Mouse (Mus musculus): ENCODE measurements at regions not wholly inside any gene's neighbourhood (a gene's known extent, or its start where the extent isn't known, plus 50 kb on each side); places are given as distances from the start of the nearest gene placed in this dataset.

DNA sequence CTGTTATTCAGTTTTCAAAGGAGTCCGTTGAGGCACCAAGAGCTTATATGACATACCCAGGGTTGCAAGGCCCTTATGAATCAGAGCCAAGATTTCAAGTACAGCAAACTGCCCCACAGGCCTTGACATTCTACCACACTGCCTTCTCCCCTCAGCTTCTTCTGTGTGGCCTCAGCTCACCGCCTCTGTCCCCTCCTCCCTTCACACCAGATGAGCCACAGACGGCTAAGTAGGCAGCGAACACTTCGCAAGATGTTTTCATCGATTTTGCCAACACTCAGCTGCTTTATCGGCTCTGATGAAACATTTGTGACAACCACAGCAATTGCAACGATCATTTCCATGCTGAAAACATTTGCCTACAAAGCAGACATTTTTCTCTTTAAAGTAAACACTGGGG is 556.7 kb downstream of the Insc start:
- Histone ChIP-seq H3K27ac (ENCODE audit: insufficient read depth, low read length) (no peak overlapping the region), H3K4me1 (ENCODE audit: control insufficient read depth, insufficient read depth, low read length) (no peaks in the 10 kb centered on the region), H3K27me3 (ENCODE audit: control insufficient read depth, insufficient read depth, low read length, poor library complexity, severe bottlenecking) (no peaks in the 10 kb centered on the region), H3K9me3 (replicated peaks; ENCODE audit: control insufficient read depth, insufficient read depth, low read length, poor library complexity, severe bottlenecking) (no peaks in the 10 kb centered on the region), H3K9ac (ENCODE audit: low read depth, poor library complexity, severe bottlenecking) (no peak overlapping the region), H3K4me3 (ENCODE audit: low read depth, low read length) (no peak overlapping the region), H3K36me3 (ENCODE audit: control insufficient read depth, insufficient read depth, low read length, poor library complexity, severe bottlenecking) (no peaks in the 10 kb centered on the region)
- TF ChIP-seq CTCF (IDR thresholded peaks at IDR 0.05; ENCODE audit: low read depth, low read length) (no peak), POLR2A (IDR thresholded peaks at IDR 0.05; ENCODE audit: insufficient read depth, low read length) (no peak), EP300 (IDR thresholded peaks at IDR 0.05; ENCODE audit: insufficient read depth, low read depth, low read length) (no peak)

DNA sequence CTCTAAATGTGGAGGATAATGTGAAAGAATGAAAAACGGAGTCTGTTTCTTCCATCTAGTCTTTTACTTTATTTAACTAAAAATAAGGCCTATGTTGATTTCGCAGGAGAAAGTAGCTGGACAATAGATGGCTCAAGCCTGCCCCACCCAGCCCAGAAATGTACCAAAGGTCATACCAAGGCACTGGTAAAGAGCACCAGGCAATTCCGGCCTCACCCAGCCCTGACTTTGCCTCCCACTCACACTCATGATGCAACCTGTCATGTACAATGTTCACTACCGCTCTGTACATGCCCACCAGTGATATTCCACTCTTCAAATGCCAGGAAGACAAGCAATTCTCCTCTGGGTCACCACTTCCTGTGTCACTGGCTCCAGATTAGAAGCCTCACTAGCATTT is 564.9 kb downstream of the Insc start:
- H3K36me3 ChIP-seq (ENCODE audit: control insufficient read depth, insufficient read depth, low read length, poor library complexity, severe bottlenecking), result no peaks in the 10 kb centered on the region
- no peak overlapping the region for H3K9ac ChIP-seq (ENCODE audit: low read depth, poor library complexity, severe bottlenecking)
- no peaks in the 10 kb centered on the region for H3K4me1 ChIP-seq (ENCODE audit: control insufficient read depth, insufficient read depth, low read length)
- H3K27me3 ChIP-seq (ENCODE audit: control insufficient read depth, insufficient read depth, low read length, poor library complexity, severe bottlenecking), result no peaks in the 10 kb centered on the region
- H3K27ac ChIP-seq (ENCODE audit: insufficient read depth, low read length), result no peak overlapping the region
- TF ChIP-seq POLR2A (IDR thresholded peaks at IDR 0.05; ENCODE audit: insufficient read depth, low read length) (no peak), EP300 (IDR thresholded peaks at IDR 0.05; ENCODE audit: insufficient read depth, low read depth, low read length) (no peak), CTCF (IDR thresholded peaks at IDR 0.05; ENCODE audit: low read depth, low read length) (no peak)
- H3K4me3 ChIP-seq (ENCODE audit: low read depth, low read length), result no peak overlapping the region
- no peaks in the 10 kb centered on the region for H3K9me3 ChIP-seq (replicated peaks; ENCODE audit: control insufficient read depth, insufficient read depth, low read length, poor library complexity, severe bottlenecking)

DNA sequence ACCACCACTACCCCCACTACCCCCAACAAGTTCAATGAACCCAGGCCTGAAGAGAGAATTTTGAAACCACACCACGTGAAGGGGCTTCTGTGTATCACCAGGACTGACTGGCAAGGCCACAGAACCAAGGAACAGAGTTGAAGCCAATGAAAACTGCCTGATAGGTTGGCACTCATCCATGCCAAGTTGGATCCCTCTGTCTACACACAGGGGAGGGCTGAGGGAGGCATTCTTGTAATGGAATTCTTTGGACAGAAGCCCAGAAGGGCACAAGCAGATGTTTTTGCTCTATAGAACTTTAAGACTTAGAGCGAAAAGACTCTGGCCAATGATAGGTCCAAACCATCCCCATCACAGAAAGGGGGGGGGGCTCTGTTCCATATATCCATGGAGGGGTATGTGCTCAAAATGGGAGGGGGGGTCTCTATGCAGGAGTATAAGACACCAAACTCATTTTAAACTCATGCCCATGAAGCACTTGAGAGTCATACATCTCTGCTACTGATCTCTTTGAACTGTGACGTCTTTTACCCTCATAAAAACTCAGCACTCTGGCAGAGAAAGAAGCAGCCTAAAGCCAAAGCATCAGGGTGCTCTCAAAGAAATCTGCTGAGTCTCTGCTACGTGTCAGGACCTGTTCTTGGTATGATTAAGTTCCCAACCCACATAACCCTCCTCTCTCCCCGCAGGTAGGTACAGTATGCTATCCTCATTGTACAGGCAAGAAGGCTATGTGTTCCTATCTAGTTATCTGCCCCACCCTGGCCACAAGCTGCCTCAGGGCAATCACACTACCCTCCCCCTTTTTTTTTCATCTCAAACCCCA is 567.1 kb downstream of the Insc start:
- H3K9me3 ChIP-seq (replicated peaks; ENCODE audit: control insufficient read depth, insufficient read depth, low read length, poor library complexity, severe bottlenecking), result no peaks in the 10 kb centered on the region
- no peak for TF ChIP-seq CTCF (IDR thresholded peaks at IDR 0.05; ENCODE audit: low read depth, low read length)
- no peak for TF ChIP-seq POLR2A (IDR thresholded peaks at IDR 0.05; ENCODE audit: insufficient read depth, low read length)
- no peak overlapping the region for H3K27ac ChIP-seq (ENCODE audit: insufficient read depth, low read length)
- no peaks in the 10 kb centered on the region for H3K4me1 ChIP-seq (ENCODE audit: control insufficient read depth, insufficient read depth, low read length)
- no peak overlapping the region for H3K9ac ChIP-seq (ENCODE audit: low read depth, poor library complexity, severe bottlenecking)
- H3K4me3 ChIP-seq (ENCODE audit: low read depth, low read length), result no peak overlapping the region
- H3K27me3 ChIP-seq (ENCODE audit: control insufficient read depth, insufficient read depth, low read length, poor library complexity, severe bottlenecking), result 0 out of 2 replicates have a peak, but pooled peaks cover 1% of the 10 kb centered on the region
- H3K36me3 ChIP-seq (ENCODE audit: control insufficient read depth, insufficient read depth, low read length, poor library complexity, severe bottlenecking), result no peaks in the 10 kb centered on the region

DNA sequence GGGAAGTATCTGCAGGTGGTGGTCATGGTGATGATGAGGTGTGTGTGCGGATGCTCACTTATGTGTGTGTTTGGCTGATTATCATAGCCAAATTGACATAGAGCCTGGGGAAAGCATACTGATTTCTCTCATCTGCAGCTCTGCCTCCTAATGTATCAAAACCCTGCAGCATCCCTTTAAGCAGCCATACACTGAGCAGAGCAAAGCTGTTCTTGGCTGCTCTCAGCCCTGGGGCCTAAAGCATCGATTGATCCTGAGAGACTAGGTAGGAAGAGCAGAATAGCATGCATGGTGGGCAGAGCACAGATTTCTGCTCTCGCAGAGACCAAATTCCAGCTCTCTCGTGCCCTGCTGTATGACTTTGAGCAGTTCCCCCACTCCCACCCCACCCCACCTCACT is 576.0 kb downstream of the Insc start:
- no peaks in the 10 kb centered on the region for H3K4me1 ChIP-seq (ENCODE audit: control insufficient read depth, insufficient read depth, low read length)
- 0 out of 2 replicates have a peak, but pooled peaks cover 1% of the 10 kb centered on the region for H3K27me3 ChIP-seq (ENCODE audit: control insufficient read depth, insufficient read depth, low read length, poor library complexity, severe bottlenecking)
- no peak overlapping the region for H3K27ac ChIP-seq (ENCODE audit: insufficient read depth, low read length)
- no peak overlapping the region for H3K9ac ChIP-seq (ENCODE audit: low read depth, poor library complexity, severe bottlenecking)
- no peaks in the 10 kb centered on the region for H3K9me3 ChIP-seq (replicated peaks; ENCODE audit: control insufficient read depth, insufficient read depth, low read length, poor library complexity, severe bottlenecking)
- no peak overlapping the region for H3K4me3 ChIP-seq (ENCODE audit: low read depth, low read length)
- TF ChIP-seq POLR2A (IDR thresholded peaks at IDR 0.05; ENCODE audit: insufficient read depth, low read length) (no peak), EP300 (IDR thresholded peaks at IDR 0.05; ENCODE audit: insufficient read depth, low read depth, low read length) (no peak), CTCF (IDR thresholded peaks at IDR 0.05; ENCODE audit: low read depth, low read length) (no peak)
- H3K36me3 ChIP-seq (ENCODE audit: control insufficient read depth, insufficient read depth, low read length, poor library complexity, severe bottlenecking), result no peaks in the 10 kb centered on the region

DNA sequence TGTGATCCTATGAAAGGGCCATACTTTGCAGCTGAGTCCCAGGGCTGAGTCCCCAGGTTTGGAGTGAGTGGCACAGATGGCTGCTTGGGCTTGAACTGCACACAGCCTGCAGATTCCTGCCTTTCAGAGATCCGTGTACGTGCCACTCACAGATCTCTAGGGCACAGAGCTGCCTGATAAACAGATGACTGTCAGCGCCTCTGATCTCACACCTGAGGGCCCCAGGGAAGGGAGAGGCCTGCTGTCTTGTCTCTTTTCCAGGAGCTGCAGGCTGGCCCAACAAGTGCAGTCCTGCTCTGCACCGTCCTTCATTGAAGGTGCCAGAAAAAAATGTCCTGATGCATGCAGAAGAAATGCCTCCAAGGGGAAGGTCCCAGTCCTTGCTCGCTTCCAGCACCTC is 579.5 kb downstream of the Insc start:
- TF ChIP-seq EP300 (IDR thresholded peaks at IDR 0.05; ENCODE audit: insufficient read depth, low read depth, low read length), result no peak
- no peak for TF ChIP-seq CTCF (IDR thresholded peaks at IDR 0.05; ENCODE audit: low read depth, low read length)
- no peak for TF ChIP-seq POLR2A (IDR thresholded peaks at IDR 0.05; ENCODE audit: insufficient read depth, low read length)
- no peaks in the 10 kb centered on the region for H3K4me1 ChIP-seq (ENCODE audit: control insufficient read depth, insufficient read depth, low read length)
- no peak overlapping the region for H3K9ac ChIP-seq (ENCODE audit: low read depth, poor library complexity, severe bottlenecking)
- no peak overlapping the region for H3K27ac ChIP-seq (ENCODE audit: insufficient read depth, low read length)
- H3K9me3 ChIP-seq (replicated peaks; ENCODE audit: control insufficient read depth, insufficient read depth, low read length, poor library complexity, severe bottlenecking), result no peaks in the 10 kb centered on the region
- H3K36me3 ChIP-seq (ENCODE audit: control insufficient read depth, insufficient read depth, low read length, poor library complexity, severe bottlenecking), result no peaks in the 10 kb centered on the region
- no peaks in the 10 kb centered on the region for H3K27me3 ChIP-seq (ENCODE audit: control insufficient read depth, insufficient read depth, low read length, poor library complexity, severe bottlenecking)
- no peak overlapping the region for H3K4me3 ChIP-seq (ENCODE audit: low read depth, low read length)

DNA sequence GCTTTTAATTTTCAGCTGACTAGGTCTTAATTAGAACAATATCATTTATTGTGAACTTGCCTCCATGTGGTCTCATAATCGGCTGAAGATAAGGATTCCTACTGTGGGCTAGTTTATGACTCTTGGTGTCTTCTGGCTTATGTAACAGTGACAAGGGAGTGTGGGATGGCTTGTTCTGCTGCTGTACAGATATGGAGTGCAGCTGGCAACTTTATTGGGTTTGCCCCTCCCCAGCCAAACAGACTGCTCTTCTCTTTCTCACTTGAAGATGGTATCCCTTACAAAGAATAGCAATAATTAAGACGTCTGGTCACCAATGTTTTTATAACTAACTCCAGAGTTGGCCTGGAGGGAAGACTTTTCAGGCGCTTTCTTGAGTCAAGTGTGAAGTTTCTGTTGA is 584.8 kb downstream of the Insc start:
- Histone ChIP-seq H3K9ac (ENCODE audit: low read depth, poor library complexity, severe bottlenecking) (no peak overlapping the region), H3K9me3 (replicated peaks; ENCODE audit: control insufficient read depth, insufficient read depth, low read length, poor library complexity, severe bottlenecking) (no peaks in the 10 kb centered on the region), H3K36me3 (ENCODE audit: control insufficient read depth, insufficient read depth, low read length, poor library complexity, severe bottlenecking) (no peaks in the 10 kb centered on the region), H3K4me3 (ENCODE audit: low read depth, low read length) (no peak overlapping the region), H3K27me3 (ENCODE audit: control insufficient read depth, insufficient read depth, low read length, poor library complexity, severe bottlenecking) (no peaks in the 10 kb centered on the region), H3K27ac (ENCODE audit: insufficient read depth, low read length) (no peak overlapping the region), H3K4me1 (ENCODE audit: control insufficient read depth, insufficient read depth, low read length) (no peaks in the 10 kb centered on the region)
- no peak for TF ChIP-seq CTCF (IDR thresholded peaks at IDR 0.05; ENCODE audit: low read depth, low read length)
- no peak for TF ChIP-seq POLR2A (IDR thresholded peaks at IDR 0.05; ENCODE audit: insufficient read depth, low read length)
- TF ChIP-seq EP300 (IDR thresholded peaks at IDR 0.05; ENCODE audit: insufficient read depth, low read depth, low read length), result no peak

Data from ES-Bruce4 (cell line).